Comparison of ENCODE assay signal across 1 mouse cellular context in genomic region chr6:28480752-28481492, GRCm38 (mm10).
A peak's percentile ranks its signal among the peaks of the same experiment; 100 is the strongest.
TF ChIP-seq lines count a peak whose summit lies in the region.

No protein-coding gene starts in this region.

TF ChIP-seq in MEL, 35 proteins besides CTCF, POLR2A, EP300 and RAD21 (continued from another document):
- TF ChIP-seq MXI1 (IDR thresholded peaks at IDR 0.05; ENCODE audit: low read depth, low read length) (peak; percentile 93; the same call in 1 of the 2 replicates), NELFE (IDR thresholded peaks at IDR 0.05; ENCODE audit: low read depth, low read length) (no peak), GABPA (IDR thresholded peaks at IDR 0.05; ENCODE audit: low read depth, low read length) (no peak), BHLHE40 (IDR thresholded peaks at IDR 0.05; ENCODE audit: borderline replicate concordance, low read depth, low read length) (no peak), MAZ (IDR thresholded peaks at IDR 0.05; ENCODE audit: low read depth, low read length) (no peak), ZC3H11A (IDR thresholded peaks at IDR 0.05; ENCODE audit: low read depth, low read length) (no peak), ZMIZ1 (IDR thresholded peaks at IDR 0.05; ENCODE audit: low read depth, low read length) (no peak), MYC (IDR thresholded peaks at IDR 0.05; ENCODE audit: low read depth, low read length) (peak; percentile 63), ELF1 (IDR thresholded peaks at IDR 0.05; ENCODE audit: low read depth, low read length) (no peak), E2F4 (IDR thresholded peaks at IDR 0.05; ENCODE audit: borderline replicate concordance, low read depth, low read length) (no peak), POLR2AphosphoS2 (IDR thresholded peaks at IDR 0.05; ENCODE audit: low read length) (no peak), ZNF384 (IDR thresholded peaks at IDR 0.05; ENCODE audit: low read depth, low read length) (no peak), TCF12 (IDR thresholded peaks at IDR 0.05; ENCODE audit: low read depth, low read length) (no peak), TAL1 (IDR thresholded peaks at IDR 0.05; ENCODE audit: low read length) (no peak), SMC3 (IDR thresholded peaks at IDR 0.05; ENCODE audit: low read depth, low read length) (no peak), KAT2A (conservative IDR thresholded peaks at IDR 0.05; ENCODE audit: low read depth, low read length) (no peak), USF1 (IDR thresholded peaks at IDR 0.05; ENCODE audit: low read depth, low read length) (no peak), ETS1 (IDR thresholded peaks at IDR 0.05; ENCODE audit: low read depth, low read length) (no peak), MAFK (IDR thresholded peaks at IDR 0.05; ENCODE audit: borderline replicate concordance, low read depth, low read length) (no peak), TBP (IDR thresholded peaks at IDR 0.05; ENCODE audit: low read depth, low read length) (no peak), CHD1 (IDR thresholded peaks at IDR 0.05; ENCODE audit: low read depth, low read length) (no peak), MAX (IDR thresholded peaks at IDR 0.05; ENCODE audit: low read length) (peak; percentile 39), UBTF (IDR thresholded peaks at IDR 0.05; ENCODE audit: borderline replicate concordance, insufficient read depth, low read depth, low read length) (no peak), POLR2AphosphoS5 (IDR thresholded peaks at IDR 0.05; ENCODE audit: borderline replicate concordance, low read depth, low read length) (no peak), ZKSCAN1 (IDR thresholded peaks at IDR 0.05; ENCODE audit: low read depth, low read length) (no peak), CHD2 (IDR thresholded peaks at IDR 0.05; ENCODE audit: low read length) (no peak), USF2 (IDR thresholded peaks at IDR 0.05; ENCODE audit: borderline replicate concordance in 1 of 2, insufficient read depth in 1 of 2, low read depth in 1 of 2, low read length in 2 of 2) (no peak), RCOR1 (IDR thresholded peaks at IDR 0.05; ENCODE audit: low read depth, low read length) (0 out of 2 replicates have a peak, but pooled peaks have one; percentile 22), MEF2A (IDR thresholded peaks at IDR 0.05; ENCODE audit: extremely low read depth, insufficient replicate concordance, low read depth, low read length, poor library complexity, severe bottlenecking) (no peak), GATA1 (IDR thresholded peaks at IDR 0.05; ENCODE audit: low read depth, low read length) (0 out of 2 replicates have a peak, but pooled peaks have one; percentile 9), NRF1 (IDR thresholded peaks at IDR 0.05; ENCODE audit: insufficient read depth, low read depth, low read length, poor library complexity, severe bottlenecking) (no peak), JUND (IDR thresholded peaks at IDR 0.05; ENCODE audit: low read depth, low read length) (no peak)
